Mouse (Mus musculus): ENCODE results near the gene Acap2. TPM values are rescaled to one million over a fixed set of nuclear protein-coding genes. Genes with fewer than 3 reads are reported as not detected.

Gene Acap2
- total RNA-seq, 1 experiment = 23.4 TPM

- DNase-seq (ENCODE audit: low read depth, low spot score) = no peak
- Histone ChIP-seq H3K9me3 (ENCODE audit: control insufficient read depth, insufficient read depth, low read depth, low read length) (no peaks in the 10 kb centered on the region), H3K9ac (ENCODE audit: insufficient read depth, low read depth, low read length, poor library complexity, severe bottlenecking) (no peak overlapping the region), H3K36me3 (ENCODE audit: control insufficient read depth, insufficient read depth, low read length, poor library complexity, severe bottlenecking) (no peaks in the 10 kb centered on the region), H3K27ac (ENCODE audit: insufficient read depth, low read depth, low read length, poor library complexity, severe bottlenecking) (no peak overlapping the region), H3K4me1 (ENCODE audit: control insufficient read depth in 2 of 2, insufficient read depth in 2 of 2, low read length in 2 of 2, poor library complexity in 1 of 2) (peaks cover 2 to 7% of the 10 kb centered on the region in 2 experiments; a peak in 2 of 4 replicates), H3K4me3 (ENCODE audit: insufficient read depth in 1 of 2, low read depth in 1 of 2, low read length in 2 of 2, poor library complexity in 1 of 2, severe bottlenecking in 1 of 2) (no peak overlapping the region)
- TF ChIP-seq MAFK (IDR thresholded peaks at IDR 0.05; ENCODE audit: insufficient read depth, low read depth, low read length) (no peak), HCFC1 (IDR thresholded peaks at IDR 0.05; ENCODE audit: borderline replicate concordance, insufficient read depth, low read length) (no peak), ZNF384 (IDR thresholded peaks at IDR 0.05; ENCODE audit: low read depth, low read length) (no peak), ZC3H11A (IDR thresholded peaks at IDR 0.05; ENCODE audit: borderline replicate concordance, low read depth, low read length) (no peak)
- in situ Hi-C loops (cut with MboI; ENCODE audit: low sequenced_read_pairs in 2 of 2, unreplicated experiment in 2 of 2) = no loop called here
These were observed 138.1 kb downstream of the Acap2 start for GRCm38 (mm10) chr16:31062918-31063317.

- no peaks in the 10 kb centered on the region; the same call in 1 of the 2 replicates for H3K36me3 ChIP-seq (ENCODE audit: control insufficient read depth, insufficient read depth, low read length, poor library complexity, severe bottlenecking)
- DNase-seq (ENCODE audit: low read depth, low spot score) = no peak
- no peak overlapping the region for H3K4me3 ChIP-seq (ENCODE audit: insufficient read depth in 1 of 2, low read depth in 1 of 2, low read length in 2 of 2, poor library complexity in 1 of 2, severe bottlenecking in 1 of 2)
- peaks cover 0 to 2% of the 10 kb centered on the region in 2 experiments; a peak in 1 of 4 replicates for H3K4me1 ChIP-seq (ENCODE audit: control insufficient read depth in 2 of 2, insufficient read depth in 2 of 2, low read length in 2 of 2, poor library complexity in 1 of 2)
- no peaks in the 10 kb centered on the region for H3K9me3 ChIP-seq (ENCODE audit: control insufficient read depth, insufficient read depth, low read depth, low read length)
- no peak for TF ChIP-seq MAFK (IDR thresholded peaks at IDR 0.05; ENCODE audit: insufficient read depth, low read depth, low read length)
- TF ChIP-seq ZNF384 (IDR thresholded peaks at IDR 0.05; ENCODE audit: low read depth, low read length) = no peak
- TF ChIP-seq HCFC1 (IDR thresholded peaks at IDR 0.05; ENCODE audit: borderline replicate concordance, insufficient read depth, low read length) = no peak
- no peak for TF ChIP-seq ZC3H11A (IDR thresholded peaks at IDR 0.05; ENCODE audit: borderline replicate concordance, low read depth, low read length)
- no peak for TF ChIP-seq CHD2 (IDR thresholded peaks at IDR 0.05; ENCODE audit: low read depth, low read length)
- H3K27ac ChIP-seq (ENCODE audit: insufficient read depth, low read depth, low read length, poor library complexity, severe bottlenecking) = no peak overlapping the region
- in situ Hi-C loops (cut with MboI; ENCODE audit: low sequenced_read_pairs in 2 of 2, unreplicated experiment in 2 of 2) = no loop called here
- H3K9ac ChIP-seq (ENCODE audit: insufficient read depth, low read depth, low read length, poor library complexity, severe bottlenecking) = no peak overlapping the region
These were observed 139.7 kb downstream of the Acap2 start for GRCm38 (mm10) chr16:31061246-31061880.

GRCm38 (mm10) chr16:31060714-31061113 lies 140.3 kb downstream of the Acap2 start:
- in situ Hi-C loops (cut with MboI; ENCODE audit: low sequenced_read_pairs in 2 of 2, unreplicated experiment in 2 of 2) = no loop called here
- no peak for DNase-seq (ENCODE audit: low read depth, low spot score)
- Histone ChIP-seq H3K27ac (ENCODE audit: insufficient read depth, low read depth, low read length, poor library complexity, severe bottlenecking) (no peak overlapping the region), H3K4me3 (ENCODE audit: insufficient read depth in 1 of 2, low read depth in 1 of 2, low read length in 2 of 2, poor library complexity in 1 of 2, severe bottlenecking in 1 of 2) (no peak overlapping the region), H3K36me3 (ENCODE audit: control insufficient read depth, insufficient read depth, low read length, poor library complexity, severe bottlenecking) (no peaks in the 10 kb centered on the region; the same call in 1 of the 2 replicates), H3K9me3 (ENCODE audit: control insufficient read depth, insufficient read depth, low read depth, low read length) (no peaks in the 10 kb centered on the region), H3K4me1 (ENCODE audit: control insufficient read depth in 2 of 2, insufficient read depth in 2 of 2, low read length in 2 of 2, poor library complexity in 1 of 2) (no peaks in the 10 kb centered on the region), H3K9ac (ENCODE audit: insufficient read depth, low read depth, low read length, poor library complexity, severe bottlenecking) (no peak overlapping the region)
- TF ChIP-seq CHD2 (IDR thresholded peaks at IDR 0.05; ENCODE audit: low read depth, low read length) (no peak), ZNF384 (IDR thresholded peaks at IDR 0.05; ENCODE audit: low read depth, low read length) (no peak), ZC3H11A (IDR thresholded peaks at IDR 0.05; ENCODE audit: borderline replicate concordance, low read depth, low read length) (no peak), HCFC1 (IDR thresholded peaks at IDR 0.05; ENCODE audit: borderline replicate concordance, insufficient read depth, low read length) (no peak), MAFK (IDR thresholded peaks at IDR 0.05; ENCODE audit: insufficient read depth, low read depth, low read length) (no peak)

- Histone ChIP-seq H3K9ac (ENCODE audit: insufficient read depth, low read depth, low read length, poor library complexity, severe bottlenecking) (no peak overlapping the region), H3K9me3 (ENCODE audit: control insufficient read depth, insufficient read depth, low read depth, low read length) (no peaks in the 10 kb centered on the region), H3K36me3 (ENCODE audit: control insufficient read depth, insufficient read depth, low read length, poor library complexity, severe bottlenecking) (no peaks in the 10 kb centered on the region; the same call in 1 of the 2 replicates), H3K27ac (ENCODE audit: insufficient read depth, low read depth, low read length, poor library complexity, severe bottlenecking) (no peak overlapping the region), H3K4me3 (ENCODE audit: insufficient read depth in 1 of 2, low read depth in 1 of 2, low read length in 2 of 2, poor library complexity in 1 of 2, severe bottlenecking in 1 of 2) (no peak overlapping the region), H3K4me1 (ENCODE audit: control insufficient read depth in 2 of 2, insufficient read depth in 2 of 2, low read length in 2 of 2, poor library complexity in 1 of 2) (no peaks in the 10 kb centered on the region)
- DNase-seq (ENCODE audit: low read depth, low spot score) = no peak
- in situ Hi-C loops (cut with MboI; ENCODE audit: low sequenced_read_pairs in 2 of 2, unreplicated experiment in 2 of 2) = no loop called here
- no peak for TF ChIP-seq CHD2 (IDR thresholded peaks at IDR 0.05; ENCODE audit: low read depth, low read length)
- no peak for TF ChIP-seq ZNF384 (IDR thresholded peaks at IDR 0.05; ENCODE audit: low read depth, low read length)
- TF ChIP-seq HCFC1 (IDR thresholded peaks at IDR 0.05; ENCODE audit: borderline replicate concordance, insufficient read depth, low read length) = no peak
- TF ChIP-seq ZC3H11A (IDR thresholded peaks at IDR 0.05; ENCODE audit: borderline replicate concordance, low read depth, low read length) = no peak
- no peak for TF ChIP-seq MAFK (IDR thresholded peaks at IDR 0.05; ENCODE audit: insufficient read depth, low read depth, low read length)
These were observed 140.8 kb downstream of the Acap2 start for GRCm38 (mm10) chr16:31060226-31060625.
